Mouse (Mus musculus): ENCODE measurements around the gene Nhp2. TPM values are rescaled to one million over a fixed set of nuclear protein-coding genes. Genes with fewer than 3 reads are reported as not detected.

The Nhp2 gene
- polyA plus RNA-seq, 1 experiment from 2014 or later = 156 TPM

GRCm38 (mm10) chr11:51635525-51636322 lies 16.2 kb downstream of the Nhp2 start, which contains the start of gene Rmnd5b:
Rmnd5b (minus strand) TSS chr11:51635896.
- Histone ChIP-seq H3K9me3 (ENCODE audit: control insufficient read depth, low read length) (no peaks in the 10 kb centered on the region), H3K9ac (ENCODE audit: low read depth, low read length) (peak within 1 kb of the TSS; percentile 58), H3K27ac (ENCODE audit: low read depth, low read length) (peak within 1 kb of the TSS; percentile 25), H3K27me3 (ENCODE audit: control insufficient read depth, insufficient read depth, low read length) (no peaks in the 10 kb centered on the region), H3K4me3 (ENCODE audit: low read depth, low read length) (peak within 1 kb of the TSS; percentile 64), H3K36me3 (ENCODE audit: control insufficient read depth, insufficient read depth, low read length) (no peaks in the 10 kb centered on the region), H3K4me2 (replicated peaks; ENCODE audit: low read depth, low read length) (peak within 1 kb of the TSS; percentile 69), H3K4me1 (replicated peaks; ENCODE audit: control insufficient read depth, insufficient read depth, low read length) (no peaks in the 10 kb centered on the region)
- peak; percentile 84 for ATAC-seq (ENCODE audit: low FRiP score)
- peak; percentile 88 for DNase-seq (ENCODE audit: low spot score)
- 0% methylated on average over 61 of the region's 61 CpGs for WGBS

GRCm38 (mm10) chr11:51636323-51636684 lies 16.8 kb downstream of the Nhp2 start:
- Histone ChIP-seq H3K9me3 (ENCODE audit: control insufficient read depth, low read length) (no peaks in the 10 kb centered on the region), H3K27ac (ENCODE audit: low read depth, low read length) (no peak overlapping the region; the same call in 1 of the 2 replicates), H3K36me3 (ENCODE audit: control insufficient read depth, insufficient read depth, low read length) (no peaks in the 10 kb centered on the region), H3K4me3 (ENCODE audit: low read depth, low read length) (peak overlapping the region; percentile 64), H3K9ac (ENCODE audit: low read depth, low read length) (peak overlapping the region; percentile 58), H3K4me2 (replicated peaks; ENCODE audit: low read depth, low read length) (peak overlapping the region; percentile 69), H3K4me1 (replicated peaks; ENCODE audit: control insufficient read depth, insufficient read depth, low read length) (no peaks in the 10 kb centered on the region), H3K27me3 (ENCODE audit: control insufficient read depth, insufficient read depth, low read length) (no peaks in the 10 kb centered on the region)
- DNase-seq (ENCODE audit: low spot score) (peak; percentile 78), ATAC-seq (ENCODE audit: low FRiP score) (0 out of 2 replicates have a peak, but pooled peaks have one; percentile 45)
- 4% methylated on average over 6 of the region's 6 CpGs for WGBS

DNA sequence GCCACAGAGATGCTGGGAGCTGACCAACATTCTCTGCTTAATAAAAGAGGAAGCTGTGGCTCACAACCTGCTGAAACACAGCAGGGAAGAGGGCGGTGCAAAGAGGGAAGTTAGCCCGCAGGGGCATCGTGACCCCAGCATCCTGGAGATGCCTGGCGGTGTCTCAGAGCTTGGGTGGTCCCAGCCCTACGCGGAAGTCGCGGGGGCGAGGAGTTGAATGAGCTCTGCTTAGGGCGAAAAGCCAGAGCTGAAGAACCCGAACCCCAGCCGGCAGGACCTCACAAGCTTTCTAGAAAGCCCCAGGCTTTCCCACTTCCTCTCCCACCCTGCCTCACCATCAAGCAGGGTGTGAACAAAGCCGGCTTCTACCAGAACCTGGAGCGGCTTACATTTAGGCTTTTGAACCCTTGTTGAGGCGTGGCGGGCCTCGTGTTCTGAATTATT lies 18.5 kb downstream of the Nhp2 start:
- 4% methylated on average over 17 of the region's 17 CpGs for WGBS
- H3K27ac ChIP-seq (ENCODE audit: low read depth, low read length) = no peak overlapping the region

GRCm38 (mm10) chr11:51638497-51638896 lies 19.0 kb downstream of the Nhp2 start:
- Histone ChIP-seq H3K9me3 (ENCODE audit: control insufficient read depth, low read length) (no peaks in the 10 kb centered on the region), H3K4me2 (replicated peaks; ENCODE audit: low read depth, low read length) (no peak overlapping the region), H3K4me1 (replicated peaks; ENCODE audit: control insufficient read depth, insufficient read depth, low read length) (no peaks in the 10 kb centered on the region), H3K9ac (ENCODE audit: low read depth, low read length) (no peak overlapping the region), H3K27ac (ENCODE audit: low read depth, low read length) (no peak overlapping the region), H3K4me3 (ENCODE audit: low read depth, low read length) (no peak overlapping the region), H3K36me3 (ENCODE audit: control insufficient read depth, insufficient read depth, low read length) (no peaks in the 10 kb centered on the region), H3K27me3 (ENCODE audit: control insufficient read depth, insufficient read depth, low read length) (no peaks in the 10 kb centered on the region)
- 66% methylated on average over 5 of the region's 5 CpGs for WGBS
- ATAC-seq (ENCODE audit: low FRiP score) (no peak), DNase-seq (ENCODE audit: low spot score) (no peak)

More for the DNA sequence above, 18.5 kb downstream of the Nhp2 start:
- H3K9me3 ChIP-seq (ENCODE audit: control insufficient read depth, low read length) = no peaks in the 10 kb centered on the region
- no peak overlapping the region for H3K4me3 ChIP-seq (ENCODE audit: low read depth, low read length)
- H3K4me1 ChIP-seq (replicated peaks; ENCODE audit: control insufficient read depth, insufficient read depth, low read length) = no peaks in the 10 kb centered on the region
- no peak overlapping the region; the same call in 1 of the 2 replicates for H3K4me2 ChIP-seq (replicated peaks; ENCODE audit: low read depth, low read length)
- H3K9ac ChIP-seq (ENCODE audit: low read depth, low read length) = no peak overlapping the region
- no peaks in the 10 kb centered on the region for H3K27me3 ChIP-seq (ENCODE audit: control insufficient read depth, insufficient read depth, low read length)
- DNase-seq (ENCODE audit: low spot score) = peak; percentile 59
- no peak for ATAC-seq (ENCODE audit: low FRiP score)
- H3K36me3 ChIP-seq (ENCODE audit: control insufficient read depth, insufficient read depth, low read length) = no peaks in the 10 kb centered on the region

- H3K27me3 ChIP-seq (ENCODE audit: control insufficient read depth, insufficient read depth, low read length) = no peaks in the 10 kb centered on the region
- no peak overlapping the region for H3K4me3 ChIP-seq (ENCODE audit: low read depth, low read length)
- H3K36me3 ChIP-seq (ENCODE audit: control insufficient read depth, insufficient read depth, low read length) = no peaks in the 10 kb centered on the region
- no peaks in the 10 kb centered on the region for H3K4me1 ChIP-seq (replicated peaks; ENCODE audit: control insufficient read depth, insufficient read depth, low read length)
- no peaks in the 10 kb centered on the region for H3K9me3 ChIP-seq (ENCODE audit: control insufficient read depth, low read length)
- DNase-seq (ENCODE audit: low spot score) (no peak), ATAC-seq (ENCODE audit: low FRiP score) (no peak)
- no peak overlapping the region for H3K9ac ChIP-seq (ENCODE audit: low read depth, low read length)
- H3K4me2 ChIP-seq (replicated peaks; ENCODE audit: low read depth, low read length) = no peak overlapping the region
- 81% methylated on average over 7 of the region's 7 CpGs for WGBS
- H3K27ac ChIP-seq (ENCODE audit: low read depth, low read length) = no peak overlapping the region
Observed at GRCm38 (mm10) chr11:51640748-51641147, 21.2 kb downstream of the Nhp2 start.

DNA sequence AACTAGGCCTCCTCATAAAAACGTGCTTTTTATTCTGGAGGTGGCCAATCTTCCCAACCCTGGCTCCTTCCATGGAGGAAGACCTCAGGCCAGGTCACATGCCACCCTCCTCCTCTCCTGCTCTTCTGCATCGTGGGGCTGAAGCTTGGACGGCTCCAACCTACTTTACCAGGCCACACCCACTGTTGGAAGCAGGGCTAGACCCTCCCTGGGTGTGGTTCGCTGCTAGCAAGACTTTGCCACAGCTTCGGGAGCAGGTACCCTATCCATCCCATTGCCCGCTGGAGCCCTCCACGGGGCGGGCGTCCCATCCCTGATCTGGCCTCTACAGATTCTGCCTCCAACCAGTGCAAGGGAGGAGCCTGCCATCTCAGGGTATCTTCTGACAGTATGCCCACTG lies 23.7 kb downstream of the Nhp2 start:
- Histone ChIP-seq H3K4me1 (replicated peaks; ENCODE audit: control insufficient read depth, insufficient read depth, low read length) (peaks cover under 1% of the 10 kb centered on the region; the same call in 1 of the 2 replicates), H3K4me2 (replicated peaks; ENCODE audit: low read depth, low read length) (no peak overlapping the region), H3K27ac (ENCODE audit: low read depth, low read length) (no peak overlapping the region), H3K27me3 (ENCODE audit: control insufficient read depth, insufficient read depth, low read length) (no peaks in the 10 kb centered on the region), H3K36me3 (ENCODE audit: control insufficient read depth, insufficient read depth, low read length) (no peaks in the 10 kb centered on the region), H3K9ac (ENCODE audit: low read depth, low read length) (no peak overlapping the region), H3K9me3 (ENCODE audit: control insufficient read depth, low read length) (no peaks in the 10 kb centered on the region), H3K4me3 (ENCODE audit: low read depth, low read length) (no peak overlapping the region)
- WGBS = 78% methylated on average over 9 of the region's 9 CpGs
- ATAC-seq (ENCODE audit: low FRiP score) (no peak), DNase-seq (ENCODE audit: low spot score) (no peak)

DNA sequence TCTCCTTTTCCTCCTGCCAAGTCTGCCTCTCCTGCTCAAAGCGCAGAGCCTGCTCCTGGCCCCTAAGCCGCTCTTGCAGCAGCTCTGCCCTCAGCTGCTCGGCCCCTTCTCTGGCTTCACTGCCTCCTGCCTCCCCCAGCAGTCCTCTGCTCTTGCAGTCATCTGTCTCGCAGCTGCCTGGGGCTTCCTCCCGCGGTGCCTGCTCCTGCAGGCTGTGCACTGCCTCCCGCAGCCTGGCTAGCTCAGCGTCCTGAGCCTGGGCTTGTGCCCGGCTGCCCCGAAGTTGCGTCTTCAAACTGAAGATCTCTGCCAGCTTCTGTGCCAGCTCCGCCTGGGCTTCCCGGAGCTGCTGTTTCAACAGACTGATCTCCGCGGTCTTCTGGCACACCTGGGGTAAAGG lies 24.2 kb downstream of the Nhp2 start:
- no peak for DNase-seq (ENCODE audit: low spot score)
- H3K4me2 ChIP-seq (replicated peaks; ENCODE audit: low read depth, low read length) = no peak overlapping the region
- no peak overlapping the region for H3K9ac ChIP-seq (ENCODE audit: low read depth, low read length)
- H3K36me3 ChIP-seq (ENCODE audit: control insufficient read depth, insufficient read depth, low read length) = no peaks in the 10 kb centered on the region
- peaks cover 4% of the 10 kb centered on the region; the same call in 1 of the 2 replicates for H3K4me1 ChIP-seq (replicated peaks; ENCODE audit: control insufficient read depth, insufficient read depth, low read length)
- ATAC-seq (ENCODE audit: low FRiP score) = no peak
- no peaks in the 10 kb centered on the region for H3K27me3 ChIP-seq (ENCODE audit: control insufficient read depth, insufficient read depth, low read length)
- 52% methylated on average over 15 of the region's 15 CpGs for WGBS
- H3K27ac ChIP-seq (ENCODE audit: low read depth, low read length) = no peak overlapping the region
- H3K4me3 ChIP-seq (ENCODE audit: low read depth, low read length) = no peak overlapping the region
- H3K9me3 ChIP-seq (ENCODE audit: control insufficient read depth, low read length) = no peaks in the 10 kb centered on the region

GRCm38 (mm10) chr11:51644217-51644616 lies 24.7 kb downstream of the Nhp2 start:
- no peaks in the 10 kb centered on the region for H3K27me3 ChIP-seq (ENCODE audit: control insufficient read depth, insufficient read depth, low read length)
- no peaks in the 10 kb centered on the region for H3K9me3 ChIP-seq (ENCODE audit: control insufficient read depth, low read length)
- no peak overlapping the region for H3K4me2 ChIP-seq (replicated peaks; ENCODE audit: low read depth, low read length)
- H3K4me3 ChIP-seq (ENCODE audit: low read depth, low read length) = no peak overlapping the region
- no peak for ATAC-seq (ENCODE audit: low FRiP score)
- H3K9ac ChIP-seq (ENCODE audit: low read depth, low read length) = no peak overlapping the region
- H3K4me1 ChIP-seq (replicated peaks; ENCODE audit: control insufficient read depth, insufficient read depth, low read length) = peaks cover 9% of the 10 kb centered on the region; the same call in 1 of the 2 replicates
- DNase-seq (ENCODE audit: low spot score) = no peak
- H3K36me3 ChIP-seq (ENCODE audit: control insufficient read depth, insufficient read depth, low read length) = no peaks in the 10 kb centered on the region
- 74% methylated on average over 16 of the region's 16 CpGs for WGBS
- no peak overlapping the region for H3K27ac ChIP-seq (ENCODE audit: low read depth, low read length)

GRCm38 (mm10) chr11:51645293-51645692 lies 25.8 kb downstream of the Nhp2 start:
- no peaks in the 10 kb centered on the region for H3K9me3 ChIP-seq (ENCODE audit: control insufficient read depth, low read length)
- H3K4me3 ChIP-seq (ENCODE audit: low read depth, low read length) = no peak overlapping the region
- peaks cover 6% of the 10 kb centered on the region for H3K27me3 ChIP-seq (ENCODE audit: control insufficient read depth, insufficient read depth, low read length)
- 91% methylated on average over 13 of the region's 13 CpGs for WGBS
- H3K36me3 ChIP-seq (ENCODE audit: control insufficient read depth, insufficient read depth, low read length) = no peaks in the 10 kb centered on the region
- no peak for ATAC-seq (ENCODE audit: low FRiP score)
- H3K4me1 ChIP-seq (replicated peaks; ENCODE audit: control insufficient read depth, insufficient read depth, low read length) = peaks cover 19% of the 10 kb centered on the region
- DNase-seq (ENCODE audit: low spot score) = no peak
- no peak overlapping the region for H3K4me2 ChIP-seq (replicated peaks; ENCODE audit: low read depth, low read length)
- no peak overlapping the region for H3K27ac ChIP-seq (ENCODE audit: low read depth, low read length)
- no peak overlapping the region for H3K9ac ChIP-seq (ENCODE audit: low read depth, low read length)

Measured in hindbrain, embryonic 11.5 days (tissue).